Mouse (Mus musculus) limb, embryonic 11.5 days (tissue): ENCODE measurements around the gene Gpc6. TPM values are rescaled to one million over a fixed set of nuclear protein-coding genes. Genes with fewer than 3 reads are reported as not detected.

Experiments used
- ATAC-seq: fragments of 200-750 bp; cut with Nextera tagmentation; 2 replicates; pipeline ENCODE4 v1.8.0; 2017; ENCODE audit warnings: low read depth; ENCODE audit not compliant: insufficient number of reproducible peaks, low FRiP score, low TSS enrichment
- DNase-seq: peaks from one replicate; pipeline ENCODE4 v3.0.0-alpha.2; 2015; ENCODE audit warnings: low spot score
- H3K27ac ChIP-seq: fragments of 300-500 bp; sonication (generic); replicated peaks from 2 replicates; pipeline ENCODE4 v1.5.1; 2014; ENCODE audit warnings: low read depth, mild to moderate bottlenecking, low read length
- H3K27me3 ChIP-seq: fragments of 300-500 bp; sonication (generic); 2 replicates; pipeline ENCODE4 v1.6.1; 2014; ENCODE audit warnings: mild to moderate bottlenecking, low read length, mixed read lengths; ENCODE audit not compliant: control insufficient read depth, insufficient read depth
- H3K36me3 ChIP-seq: fragments of 300-500 bp; sonication (generic); 2 replicates; pipeline ENCODE4 v1.6.1; 2014; ENCODE audit warnings: mild to moderate bottlenecking, low read length, moderate library complexity, mixed read lengths; ENCODE audit not compliant: control insufficient read depth, insufficient read depth
- H3K4me1 ChIP-seq: fragments of 300-500 bp; sonication (generic); 2 replicates; pipeline ENCODE4 v1.6.1; 2014; ENCODE audit warnings: low read length, mixed read lengths; ENCODE audit not compliant: control insufficient read depth, insufficient read depth
- H3K4me2 ChIP-seq: fragments of 300-500 bp; sonication (generic); 2 replicates; pipeline ENCODE4 v1.6.1; 2014; ENCODE audit warnings: low read depth, mild to moderate bottlenecking, moderate library complexity; ENCODE audit not compliant: severe bottlenecking
- H3K4me3 ChIP-seq: fragments of 300-500 bp; sonication (generic); 2 replicates; pipeline ENCODE4 v1.5.1; 2014; ENCODE audit warnings: low read depth, low read length
- H3K9ac ChIP-seq: fragments of 300-500 bp; sonication (generic); 2 replicates; pipeline ENCODE4 v1.6.1; 2014; ENCODE audit warnings: mild to moderate bottlenecking, low read length
- H3K9me3 ChIP-seq: fragments of 300-500 bp; sonication (generic); 2 replicates; pipeline ENCODE4 v1.6.1; 2016; ENCODE audit warnings: low read length; ENCODE audit not compliant: control insufficient read depth
- WGBS: fragments of 180-500 bp; shearing (Covaris S2); extraction: QIAGEN DNeasy Blood & Tissue Kit; methylation state at CpG from one replicate; pipeline ENCODE4 v1.1.7; 2014; 5-methylcytosine and 5-hydroxymethylcytosine counted together
- polyA plus RNA-seq: library from polyadenylated mRNA; unstranded; fragments of >200 nt; fragmentation: Nextera tagmentation; extraction: Ambion mirVana; gene quantifications from 2 replicates; pipeline ENCODE4 v1.2.1, GENCODE M21; 2014

The Gpc6 gene
- polyA plus RNA-seq, 1 experiment from 2014 or later: 39.1 TPM

- 81% methylated on average over 5 of the region's 5 CpGs for WGBS
- DNase-seq: no peak
- H3K4me2 ChIP-seq: no peak overlapping the region
These were observed 871.5 kb downstream of the Gpc6 start for GRCm38 (mm10) chr14:117796661-117797060.

GRCm38 (mm10) chr14:117800399-117800798 is 875.3 kb downstream of the Gpc6 start:
- ATAC-seq (no peak), DNase-seq (no peak)
- 87% methylated on average over 5 of the region's 5 CpGs for WGBS
- Histone ChIP-seq H3K27me3 (no peaks in the 10 kb centered on the region), H3K4me2 (no peak overlapping the region), H3K9ac (no peak overlapping the region), H3K36me3 (no peaks in the 10 kb centered on the region), H3K4me3 (no peak overlapping the region), H3K27ac (no peak overlapping the region), H3K9me3 (no peaks in the 10 kb centered on the region), H3K4me1 (no peaks in the 10 kb centered on the region)

More at GRCm38 (mm10) chr14:117796661-117797060, 871.5 kb downstream of the Gpc6 start:
- Histone ChIP-seq H3K27ac (no peak overlapping the region), H3K4me1 (no peaks in the 10 kb centered on the region), H3K4me3 (no peak overlapping the region), H3K36me3 (no peaks in the 10 kb centered on the region), H3K9me3 (no peaks in the 10 kb centered on the region), H3K9ac (no peak overlapping the region), H3K27me3 (no peaks in the 10 kb centered on the region)
- no peak for ATAC-seq

GRCm38 (mm10) chr14:117807846-117808245 is 882.7 kb downstream of the Gpc6 start:
- Histone ChIP-seq H3K9me3 (no peaks in the 10 kb centered on the region), H3K27ac (no peak overlapping the region), H3K4me3 (no peak overlapping the region), H3K4me1 (no peaks in the 10 kb centered on the region), H3K9ac (no peak overlapping the region), H3K36me3 (no peaks in the 10 kb centered on the region), H3K27me3 (no peaks in the 10 kb centered on the region), H3K4me2 (no peak overlapping the region)
- ATAC-seq (no peak), DNase-seq (no peak)
- WGBS: 93% methylated on average over 4 of the region's 4 CpGs

- Histone ChIP-seq H3K4me2 (no peak overlapping the region), H3K9ac (no peak overlapping the region), H3K27me3 (no peaks in the 10 kb centered on the region), H3K36me3 (no peaks in the 10 kb centered on the region), H3K27ac (no peak overlapping the region), H3K4me1 (no peaks in the 10 kb centered on the region), H3K9me3 (no peaks in the 10 kb centered on the region), H3K4me3 (no peak overlapping the region)
- ATAC-seq (no peak), DNase-seq (no peak)
- WGBS: 88% methylated on average over 2 of the region's 2 CpGs
These were observed 883.2 kb downstream of the Gpc6 start for GRCm38 (mm10) chr14:117808326-117808725.

- H3K4me3 ChIP-seq: no peak overlapping the region
- H3K4me2 ChIP-seq: no peak overlapping the region
- no peak overlapping the region for H3K9ac ChIP-seq
- H3K36me3 ChIP-seq: no peaks in the 10 kb centered on the region
- 88% methylated on average over 15 of the region's 15 CpGs for WGBS
- DNase-seq (no peak), ATAC-seq (no peak)
- no peaks in the 10 kb centered on the region for H3K27me3 ChIP-seq
- no peaks in the 10 kb centered on the region for H3K4me1 ChIP-seq
- H3K9me3 ChIP-seq: no peaks in the 10 kb centered on the region
- no peak overlapping the region for H3K27ac ChIP-seq
These were observed 885.5 kb downstream of the Gpc6 start for GRCm38 (mm10) chr14:117810321-117811270.

- no peak overlapping the region for H3K4me2 ChIP-seq
- DNase-seq (no peak), ATAC-seq (no peak)
- H3K9ac ChIP-seq: no peak overlapping the region
- H3K36me3 ChIP-seq: no peaks in the 10 kb centered on the region
- no peak overlapping the region for H3K4me3 ChIP-seq
- no peaks in the 10 kb centered on the region for H3K9me3 ChIP-seq
- 88% methylated on average over 3 of the region's 3 CpGs for WGBS
- H3K27ac ChIP-seq: no peak overlapping the region
- no peaks in the 10 kb centered on the region for H3K4me1 ChIP-seq
- H3K27me3 ChIP-seq: no peaks in the 10 kb centered on the region
These were observed 888.4 kb downstream of the Gpc6 start for GRCm38 (mm10) chr14:117813473-117813872.

GRCm38 (mm10) chr14:117816008-117816407 is 890.9 kb downstream of the Gpc6 start:
- ATAC-seq: no peak
- 90% methylated on average over 9 of the region's 9 CpGs for WGBS
- no peak overlapping the region for H3K4me2 ChIP-seq
- H3K9ac ChIP-seq: no peak overlapping the region
- H3K4me1 ChIP-seq: no peaks in the 10 kb centered on the region
- H3K9me3 ChIP-seq: no peaks in the 10 kb centered on the region
- H3K27ac ChIP-seq: no peak overlapping the region
- H3K36me3 ChIP-seq: no peaks in the 10 kb centered on the region
- DNase-seq: no peak
- H3K4me3 ChIP-seq: no peak overlapping the region
- no peaks in the 10 kb centered on the region for H3K27me3 ChIP-seq

- WGBS: 93% methylated on average over 3 of the region's 3 CpGs
- Histone ChIP-seq H3K4me3 (no peak overlapping the region), H3K36me3 (no peaks in the 10 kb centered on the region), H3K27me3 (no peaks in the 10 kb centered on the region), H3K4me1 (no peaks in the 10 kb centered on the region), H3K4me2 (no peak overlapping the region), H3K9ac (no peak overlapping the region), H3K9me3 (no peaks in the 10 kb centered on the region), H3K27ac (no peak overlapping the region)
- DNase-seq: no peak
- ATAC-seq: no peak
These were observed 891.6 kb downstream of the Gpc6 start for GRCm38 (mm10) chr14:117816706-117817105.
